Mouse (Mus musculus): Measurements from ENCODE around the gene Rogdi. TPM values are rescaled to one million over a fixed set of nuclear protein-coding genes. Genes with fewer than 3 reads are reported as not detected.

Rogdi gene
- polyA plus RNA-seq, 1 experiment: 50.5 TPM

- H3K27me3 ChIP-seq (ENCODE audit: control insufficient read depth, insufficient read depth, insufficient read length): no peaks in the 10 kb centered on the region
- peak overlapping the region; percentile 85 for H3K4me2 ChIP-seq (ENCODE audit: low read depth)
- peaks cover 19% of the 10 kb centered on the region for H3K36me3 ChIP-seq (ENCODE audit: control insufficient read depth, insufficient read depth)
- H3K79me2 ChIP-seq (ENCODE audit: control insufficient read depth, insufficient read depth): peaks cover 52% of the 10 kb centered on the region
- peak overlapping the region; percentile 94 for H3K4me3 ChIP-seq
- no peak for TF ChIP-seq REST (IDR thresholded peaks at IDR 0.05; ENCODE audit: insufficient read depth, insufficient read length)
- no peak for TF ChIP-seq CEBPB (IDR thresholded peaks at IDR 0.05; ENCODE audit: insufficient read depth, poor library complexity, severe bottlenecking)
- no peak for TF ChIP-seq MAX (IDR thresholded peaks at IDR 0.05; ENCODE audit: low read depth)
- no peak for TF ChIP-seq POLR2AphosphoS2 (IDR thresholded peaks at IDR 0.05; ENCODE audit: insufficient read length, low read depth)
- no peak for TF ChIP-seq TCF3 (IDR thresholded peaks at IDR 0.05; ENCODE audit: insufficient read length, low read depth)
- no peak for TF ChIP-seq MYOD1 (IDR thresholded peaks at IDR 0.05; ENCODE audit: control insufficient read depth in 1 of 3, insufficient read length in 2 of 3, low read depth in 2 of 3)
- peak overlapping the region; percentile 47 for H3ac ChIP-seq (ENCODE audit: control insufficient read depth, insufficient read length)
These were observed 35.9 kb upstream of the Rogdi start for GRCm38 (mm10) chr16:5049182-5049773.

GRCm38 (mm10) chr16:5045322-5045721 lies 32.0 kb upstream of the Rogdi start:
- H3ac ChIP-seq (ENCODE audit: control insufficient read depth, insufficient read length): no peak overlapping the region
- H3K4me2 ChIP-seq (ENCODE audit: low read depth): no peak overlapping the region
- peaks cover 30% of the 10 kb centered on the region for H3K79me2 ChIP-seq (ENCODE audit: control insufficient read depth, insufficient read depth)
- peaks cover 51% of the 10 kb centered on the region for H3K36me3 ChIP-seq (ENCODE audit: control insufficient read depth, insufficient read depth)
- no peak overlapping the region for H3K4me3 ChIP-seq
- TF ChIP-seq TCF12 (IDR thresholded peaks at IDR 0.05; ENCODE audit: insufficient read depth, poor library complexity, severe bottlenecking): no peak
- TF ChIP-seq USF1 (IDR thresholded peaks at IDR 0.05; ENCODE audit: low read depth): no peak
- no peaks in the 10 kb centered on the region for H3K27me3 ChIP-seq (ENCODE audit: control insufficient read depth, insufficient read depth, insufficient read length)

- H3K4me2 ChIP-seq (ENCODE audit: low read depth): no peak overlapping the region
- peaks cover 74% of the 10 kb centered on the region for H3K36me3 ChIP-seq (ENCODE audit: control insufficient read depth, insufficient read depth)
- TF ChIP-seq REST (IDR thresholded peaks at IDR 0.05; ENCODE audit: insufficient read depth, insufficient read length): no peak
- no peak for TF ChIP-seq MYOG (IDR thresholded peaks at IDR 0.05; ENCODE audit: control insufficient read depth in 1 of 3, insufficient read depth in 1 of 3, insufficient read length in 2 of 3, low read depth in 2 of 3)
- TF ChIP-seq TCF12 (IDR thresholded peaks at IDR 0.05; ENCODE audit: insufficient read depth, poor library complexity, severe bottlenecking): no peak
- no peak for TF ChIP-seq SRF (IDR thresholded peaks at IDR 0.05; ENCODE audit: control insufficient read depth, insufficient read length, low read depth)
- no peak for TF ChIP-seq TCF3 (IDR thresholded peaks at IDR 0.05; ENCODE audit: insufficient read length, low read depth)
- no peak for TF ChIP-seq MAX (IDR thresholded peaks at IDR 0.05; ENCODE audit: low read depth)
- TF ChIP-seq POLR2A (IDR thresholded peaks at IDR 0.05; ENCODE audit: insufficient read length, low read depth): no peak
- no peak for TF ChIP-seq POLR2AphosphoS2 (IDR thresholded peaks at IDR 0.05; ENCODE audit: insufficient read length, low read depth)
- no peak for TF ChIP-seq USF1 (IDR thresholded peaks at IDR 0.05; ENCODE audit: low read depth)
- no peak for TF ChIP-seq E2F4 (IDR thresholded peaks at IDR 0.05; ENCODE audit: insufficient read depth)
- no peak for TF ChIP-seq MYOD1 (IDR thresholded peaks at IDR 0.05; ENCODE audit: control insufficient read depth in 1 of 3, insufficient read length in 2 of 3, low read depth in 2 of 3)
- no peak for TF ChIP-seq CEBPB (IDR thresholded peaks at IDR 0.05; ENCODE audit: insufficient read depth, poor library complexity, severe bottlenecking)
- no peaks in the 10 kb centered on the region for H3K79me2 ChIP-seq (ENCODE audit: control insufficient read depth, insufficient read depth)
- no peak overlapping the region for H3ac ChIP-seq (ENCODE audit: control insufficient read depth, insufficient read length)
- no peak overlapping the region for H3K4me3 ChIP-seq
- no peaks in the 10 kb centered on the region for H3K27me3 ChIP-seq (ENCODE audit: control insufficient read depth, insufficient read depth, insufficient read length)
These were observed 23.4 kb upstream of the Rogdi start for GRCm38 (mm10) chr16:5036649-5037234.

GRCm38 (mm10) chr16:5035591-5035990 lies 22.2 kb upstream of the Rogdi start:
- Histone ChIP-seq H3ac (ENCODE audit: control insufficient read depth, insufficient read length) (no peak overlapping the region), H3K27me3 (ENCODE audit: control insufficient read depth, insufficient read depth, insufficient read length) (no peaks in the 10 kb centered on the region), H3K4me3 (no peak overlapping the region), H3K36me3 (ENCODE audit: control insufficient read depth, insufficient read depth) (peaks cover 74% of the 10 kb centered on the region), H3K79me2 (ENCODE audit: control insufficient read depth, insufficient read depth) (no peaks in the 10 kb centered on the region), H3K4me2 (ENCODE audit: low read depth) (no peak overlapping the region)
- TF ChIP-seq SRF (IDR thresholded peaks at IDR 0.05; ENCODE audit: control insufficient read depth, insufficient read length, low read depth) (no peak), MAX (IDR thresholded peaks at IDR 0.05; ENCODE audit: low read depth) (no peak), USF1 (IDR thresholded peaks at IDR 0.05; ENCODE audit: low read depth) (no peak), REST (IDR thresholded peaks at IDR 0.05; ENCODE audit: insufficient read depth, insufficient read length) (no peak), TCF3 (IDR thresholded peaks at IDR 0.05; ENCODE audit: insufficient read length, low read depth) (no peak), MYOD1 (IDR thresholded peaks at IDR 0.05; ENCODE audit: control insufficient read depth in 1 of 3, insufficient read length in 2 of 3, low read depth in 2 of 3) (no peak), CEBPB (IDR thresholded peaks at IDR 0.05; ENCODE audit: insufficient read depth, poor library complexity, severe bottlenecking) (no peak), MYOG (IDR thresholded peaks at IDR 0.05; ENCODE audit: control insufficient read depth in 1 of 3, insufficient read depth in 1 of 3, insufficient read length in 2 of 3, low read depth in 2 of 3) (no peak), POLR2A (IDR thresholded peaks at IDR 0.05; ENCODE audit: insufficient read length, low read depth) (no peak), POLR2AphosphoS2 (IDR thresholded peaks at IDR 0.05; ENCODE audit: insufficient read length, low read depth) (no peak), E2F4 (IDR thresholded peaks at IDR 0.05; ENCODE audit: insufficient read depth) (no peak), TCF12 (IDR thresholded peaks at IDR 0.05; ENCODE audit: insufficient read depth, poor library complexity, severe bottlenecking) (no peak)

- H3K27me3 ChIP-seq (ENCODE audit: control insufficient read depth, insufficient read depth, insufficient read length): no peaks in the 10 kb centered on the region
- TF ChIP-seq TCF12 (IDR thresholded peaks at IDR 0.05; ENCODE audit: insufficient read depth, poor library complexity, severe bottlenecking) (no peak), TCF3 (IDR thresholded peaks at IDR 0.05; ENCODE audit: insufficient read length, low read depth) (no peak), REST (IDR thresholded peaks at IDR 0.05; ENCODE audit: insufficient read depth, insufficient read length) (no peak), USF1 (IDR thresholded peaks at IDR 0.05; ENCODE audit: low read depth) (no peak), SRF (IDR thresholded peaks at IDR 0.05; ENCODE audit: control insufficient read depth, insufficient read length, low read depth) (no peak), POLR2A (IDR thresholded peaks at IDR 0.05; ENCODE audit: insufficient read length, low read depth) (no peak), MYOG (IDR thresholded peaks at IDR 0.05; ENCODE audit: control insufficient read depth in 1 of 3, insufficient read depth in 1 of 3, insufficient read length in 2 of 3, low read depth in 2 of 3) (no peak), CEBPB (IDR thresholded peaks at IDR 0.05; ENCODE audit: insufficient read depth, poor library complexity, severe bottlenecking) (no peak), MAX (IDR thresholded peaks at IDR 0.05; ENCODE audit: low read depth) (no peak), MYOD1 (IDR thresholded peaks at IDR 0.05; ENCODE audit: control insufficient read depth in 1 of 3, insufficient read length in 2 of 3, low read depth in 2 of 3) (no peak)
- H3ac ChIP-seq (ENCODE audit: control insufficient read depth, insufficient read length): no peak overlapping the region
- no peak overlapping the region for H3K4me3 ChIP-seq
- no peak overlapping the region for H3K4me2 ChIP-seq (ENCODE audit: low read depth)
- H3K79me2 ChIP-seq (ENCODE audit: control insufficient read depth, insufficient read depth): no peaks in the 10 kb centered on the region
- H3K36me3 ChIP-seq (ENCODE audit: control insufficient read depth, insufficient read depth): peaks cover 84% of the 10 kb centered on the region
These were observed 16.5 kb upstream of the Rogdi start for GRCm38 (mm10) chr16:5029847-5030246.

Measured in myocyte (in vitro differentiated cells).